Mouse (Mus musculus) stomach, embryonic 14.5 days (tissue): ENCODE measurements at regions not wholly inside any gene's neighbourhood (a gene's known extent, or its start where the extent isn't known, plus 50 kb on each side); places are given as distances from the start of the nearest gene placed in this dataset.
"Not testable (repeated sequence)": the region's sequence is repeated elsewhere in the genome, so short reads cannot be mapped to it uniquely, and the experiment has no call there.

Experiments used
- ATAC-seq: fragments of 200-750 bp; cut with Nextera tagmentation; 2 replicates; pipeline ENCODE4 v1.8.0; 2017; ENCODE audit warnings: low read depth, moderate TSS enrichment; ENCODE audit not compliant: insufficient number of reproducible peaks, insufficient read depth, low FRiP score
- H3K27ac ChIP-seq: fragments of 300-500 bp; sonication (generic); 2 replicates; pipeline ENCODE4 v1.5.1; 2014; ENCODE audit warnings: mild to moderate bottlenecking, low read length, moderate library complexity, mixed read lengths
- H3K27me3 ChIP-seq: fragments of 300-500 bp; sonication (generic); 2 replicates; pipeline ENCODE4 v1.6.1; 2014; ENCODE audit warnings: low read length, control low read depth, mixed read lengths; ENCODE audit not compliant: control insufficient read depth, insufficient read depth
- H3K36me3 ChIP-seq: fragments of 300-500 bp; sonication (generic); 2 replicates; pipeline ENCODE4 v1.6.1; 2014; ENCODE audit warnings: mild to moderate bottlenecking, control low read depth, low read length, moderate library complexity, mixed read lengths; ENCODE audit not compliant: control insufficient read depth, insufficient read depth
- H3K4me1 ChIP-seq: fragments of 300-500 bp; sonication (generic); 2 replicates; pipeline ENCODE4 v1.6.1; 2014; ENCODE audit warnings: low read length, control low read depth, mixed read lengths; ENCODE audit not compliant: control insufficient read depth, insufficient read depth
- H3K4me2 ChIP-seq: fragments of 300-500 bp; sonication (generic); replicated peaks from 2 replicates; pipeline ENCODE4 v1.6.1; 2014; ENCODE audit warnings: low read depth, low read length, control low read depth
- H3K4me3 ChIP-seq: fragments of 300-500 bp; sonication (generic); 2 replicates; pipeline ENCODE4 v1.5.1; 2014; ENCODE audit warnings: low read depth, low read length, control low read depth
- H3K9ac ChIP-seq: fragments of 300-500 bp; sonication (generic); replicated peaks from 2 replicates; pipeline ENCODE4 v1.6.1; 2014; ENCODE audit warnings: low read depth, mild to moderate bottlenecking, control low read depth, low read length, moderate library complexity, mixed read lengths
- H3K9me3 ChIP-seq: fragments of 300-500 bp; sonication (generic); 2 replicates; pipeline ENCODE4 v1.6.1; 2016; ENCODE audit warnings: low read depth, low read length, control low read depth; ENCODE audit not compliant: control insufficient read depth
- WGBS: fragments of 180-500 bp; shearing (Covaris S2); extraction: QIAGEN DNeasy Blood & Tissue Kit; methylation state at CpG from one replicate; pipeline ENCODE4 v1.1.7; 2014; 5-methylcytosine and 5-hydroxymethylcytosine counted together

DNA sequence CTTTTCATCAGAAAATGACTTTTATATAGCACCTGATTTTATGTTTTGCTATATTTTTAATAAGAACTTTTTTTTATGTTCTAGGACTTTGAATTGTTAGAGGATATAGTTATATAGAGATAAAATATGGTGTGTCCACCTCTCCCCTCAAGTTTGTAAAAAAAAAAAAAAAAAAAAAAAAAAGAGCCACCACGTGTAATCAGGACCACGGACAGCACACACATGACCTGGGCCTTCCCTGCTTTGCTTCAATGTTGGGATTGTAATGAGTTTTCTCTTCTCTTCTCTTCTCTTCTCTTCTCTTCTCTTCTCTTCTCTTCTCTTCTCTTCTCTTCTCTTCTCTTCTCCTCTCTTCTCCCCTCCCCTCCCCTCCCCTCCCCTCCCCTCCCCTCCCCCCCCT, 78.5 kb downstream of the 1700010I14Rik start:
- WGBS: 6% methylated on average over 2 of the region's 2 CpGs
- not testable (repeated sequence) for ATAC-seq, H3K36me3 ChIP-seq, H3K4me3 ChIP-seq, H3K27me3 ChIP-seq, H3K4me2 ChIP-seq, H3K9ac ChIP-seq, H3K4me1 ChIP-seq, H3K9me3 ChIP-seq, H3K27ac ChIP-seq

DNA sequence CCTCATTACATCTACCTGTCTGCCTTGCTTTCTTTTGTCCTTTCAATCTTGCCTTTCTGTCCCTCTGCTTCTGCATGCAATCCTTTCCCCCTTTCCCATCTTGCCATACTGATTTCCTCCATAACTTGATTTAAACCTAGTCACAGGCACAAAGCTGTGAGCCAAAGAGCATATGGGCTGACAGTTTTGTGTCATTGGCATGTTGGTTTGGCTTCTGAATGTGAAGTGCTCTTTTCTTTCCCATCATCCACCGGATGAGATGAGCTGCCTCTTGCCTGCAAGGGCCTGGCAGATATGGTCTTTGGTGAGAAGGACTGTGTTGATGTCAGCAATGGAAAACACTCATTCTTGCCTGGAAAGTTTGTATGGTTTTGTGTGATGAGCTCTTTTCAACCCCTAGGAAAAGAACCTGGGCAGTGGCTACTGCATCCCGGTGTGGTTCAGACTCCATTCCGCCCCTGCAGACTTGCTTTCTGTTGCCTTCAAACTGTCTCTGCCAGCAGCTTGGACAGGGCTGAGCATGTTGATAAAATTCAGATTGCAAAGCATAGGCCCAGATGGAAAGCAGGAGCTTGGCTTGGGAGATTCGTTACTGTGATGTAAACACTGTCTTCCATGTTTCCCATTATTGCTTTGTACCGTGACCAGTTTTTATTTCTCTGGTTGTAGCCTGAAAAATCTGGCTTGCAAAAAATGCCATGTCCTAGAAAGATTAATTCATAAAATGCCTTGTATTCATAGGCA, 80.9 kb downstream of the 1700010I14Rik start:
- Histone ChIP-seq H3K4me1 (no peaks in the 10 kb centered on the region), H3K9ac (no peak overlapping the region), H3K36me3 (no peaks in the 10 kb centered on the region), H3K4me2 (no peak overlapping the region), H3K27ac (no peak overlapping the region), H3K9me3 (no peaks in the 10 kb centered on the region), H3K4me3 (no peak overlapping the region), H3K27me3 (no peaks in the 10 kb centered on the region)
- 76% methylated on average over 5 of the region's 5 CpGs for WGBS
- ATAC-seq: no peak

DNA sequence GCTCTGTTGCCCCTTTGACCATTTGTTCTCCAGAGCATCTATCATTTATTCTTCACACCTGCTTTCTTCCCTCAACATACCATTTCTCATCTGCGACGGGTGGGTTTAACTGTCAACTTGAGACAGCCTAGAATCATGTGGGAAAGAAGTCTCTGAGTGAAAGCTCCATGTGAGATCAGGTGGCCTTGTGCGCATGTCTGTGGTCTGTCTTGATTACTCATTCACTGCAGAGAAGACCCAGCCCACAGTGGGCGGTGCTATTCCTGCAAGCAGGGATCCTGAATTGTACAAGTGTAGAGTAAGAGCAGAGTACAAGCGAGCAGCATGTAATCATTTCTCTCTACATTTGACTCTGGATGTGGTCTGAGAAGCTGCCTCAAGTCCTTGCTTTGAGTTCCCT, 95.5 kb downstream of the 1700010I14Rik start:
- H3K9ac ChIP-seq: no peak overlapping the region
- no peak for ATAC-seq
- no peaks in the 10 kb centered on the region; the same call in 1 of the 2 replicates for H3K9me3 ChIP-seq
- no peaks in the 10 kb centered on the region for H3K4me1 ChIP-seq
- no peak overlapping the region for H3K27ac ChIP-seq
- WGBS: 90% methylated on average over 5 of the region's 5 CpGs
- H3K27me3 ChIP-seq: no peaks in the 10 kb centered on the region
- no peaks in the 10 kb centered on the region for H3K36me3 ChIP-seq
- no peak overlapping the region for H3K4me2 ChIP-seq
- H3K4me3 ChIP-seq: no peak overlapping the region

DNA sequence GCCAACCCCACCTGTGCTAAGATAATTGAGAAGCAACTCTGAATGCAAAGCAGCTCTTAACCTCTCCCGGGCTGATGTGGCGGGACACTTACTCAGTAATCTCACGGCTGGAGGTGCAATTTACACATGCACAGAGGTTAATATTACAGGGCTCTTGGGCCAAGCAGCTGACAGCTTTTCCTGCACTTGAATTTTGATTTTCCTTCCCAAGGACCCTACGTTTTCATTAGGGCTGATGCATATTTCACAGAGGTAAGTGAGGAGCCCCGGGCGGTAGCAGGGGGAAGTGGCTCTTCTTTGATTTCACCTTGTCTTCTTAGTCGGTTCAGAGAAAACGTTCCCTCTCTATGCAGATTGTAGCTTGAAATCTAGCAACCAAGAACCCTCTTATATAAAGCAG, 139.7 kb downstream of the 1700010I14Rik start:
- no peak for ATAC-seq

DNA sequence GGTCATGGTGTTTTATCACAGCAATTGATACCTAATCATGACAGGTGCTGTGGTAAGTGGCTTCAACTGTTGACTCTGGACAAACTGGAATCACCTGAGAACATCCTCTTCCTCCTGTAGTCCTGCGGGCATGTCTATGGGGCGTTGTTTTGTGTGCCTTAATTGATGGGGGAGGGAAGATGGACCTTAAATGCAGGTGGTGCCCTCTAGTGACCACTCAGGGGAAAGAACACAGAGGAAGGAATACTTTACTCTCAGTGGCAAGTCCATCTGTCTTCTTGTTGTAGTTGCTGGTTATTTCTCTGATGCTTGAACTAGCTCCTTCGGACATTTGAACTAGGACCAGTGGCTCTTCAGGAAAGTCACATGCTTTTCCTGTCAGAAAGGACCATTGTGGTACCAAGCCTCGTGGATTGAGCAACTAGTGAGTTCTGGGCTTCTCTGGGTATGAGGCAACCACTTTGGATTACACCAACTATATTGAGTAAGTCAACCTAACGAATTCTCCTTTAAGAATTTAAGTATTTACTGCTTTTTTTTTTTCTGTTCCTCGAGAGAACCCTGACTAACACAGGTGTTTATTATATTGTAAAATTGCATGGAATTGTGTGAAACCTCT, 157.6 kb downstream of the 1700010I14Rik start:
- Histone ChIP-seq H3K27me3 (no peaks in the 10 kb centered on the region), H3K36me3 (no peaks in the 10 kb centered on the region), H3K27ac (no peak overlapping the region), H3K4me1 (no peaks in the 10 kb centered on the region), H3K9ac (no peak overlapping the region), H3K4me3 (no peak overlapping the region), H3K9me3 (no peaks in the 10 kb centered on the region), H3K4me2 (no peak overlapping the region)
- WGBS: 56% methylated on average over 6 of the region's 6 CpGs
- no peak for ATAC-seq

More for the DNA sequence above, 139.7 kb downstream of the 1700010I14Rik start:
- H3K4me3 ChIP-seq: no peak overlapping the region
- WGBS: 61% methylated on average over 8 of the region's 8 CpGs
- no peaks in the 10 kb centered on the region for H3K9me3 ChIP-seq
- H3K36me3 ChIP-seq: no peaks in the 10 kb centered on the region
- no peaks in the 10 kb centered on the region for H3K4me1 ChIP-seq
- H3K9ac ChIP-seq: no peak overlapping the region
- H3K27ac ChIP-seq: no peak overlapping the region
- H3K27me3 ChIP-seq: no peaks in the 10 kb centered on the region
- H3K4me2 ChIP-seq: no peak overlapping the region

DNA sequence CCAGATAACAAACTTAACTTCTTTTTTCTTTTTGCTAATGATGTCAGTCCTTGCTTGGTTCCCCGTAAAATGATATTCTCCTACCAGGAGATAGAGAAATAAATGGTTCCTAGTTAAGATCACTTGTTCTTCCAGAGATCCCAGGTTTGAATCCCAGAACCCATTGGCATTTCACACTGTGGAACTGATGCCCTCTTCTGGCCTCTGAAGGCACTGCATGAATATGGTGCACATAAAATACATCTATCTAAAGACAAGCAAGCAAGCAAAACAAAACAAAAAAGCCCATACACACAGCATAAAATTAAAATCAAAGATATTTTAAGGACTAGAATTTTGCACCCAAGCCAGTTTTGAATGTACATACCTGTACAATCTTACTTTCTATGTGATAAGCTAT, 162.5 kb downstream of the 1700010I14Rik start:
- no peak overlapping the region for H3K9ac ChIP-seq
- H3K4me1 ChIP-seq: no peaks in the 10 kb centered on the region
- H3K27me3 ChIP-seq: no peaks in the 10 kb centered on the region
- H3K27ac ChIP-seq: no peak overlapping the region
- WGBS: 97% methylated on average over 1 of the region's 1 CpGs
- H3K4me2 ChIP-seq: no peak overlapping the region
- ATAC-seq: no peak
- no peak overlapping the region for H3K4me3 ChIP-seq
- H3K9me3 ChIP-seq: no peaks in the 10 kb centered on the region
- H3K36me3 ChIP-seq: no peaks in the 10 kb centered on the region

DNA sequence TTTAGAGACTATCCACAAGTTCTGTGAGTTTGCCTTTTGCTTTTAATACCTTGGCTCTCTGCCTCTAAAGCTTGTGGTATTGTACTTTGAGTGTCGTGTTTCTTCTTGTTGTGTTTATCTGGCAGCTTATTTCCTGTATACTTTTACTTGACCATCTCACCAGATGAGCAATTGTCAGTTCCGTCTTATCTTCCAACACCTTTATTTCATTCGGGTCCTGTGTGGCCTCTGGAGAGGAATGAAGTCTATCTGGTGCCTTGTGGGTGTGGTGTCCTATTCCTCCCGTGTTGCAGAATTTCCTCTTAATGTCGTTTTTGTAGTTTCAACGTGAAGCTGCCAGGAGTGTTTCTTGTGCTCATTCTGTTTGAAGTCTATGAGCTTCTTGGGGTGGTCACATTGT, 174.0 kb downstream of the 1700010I14Rik start:
- Histone ChIP-seq H3K9ac (no peak overlapping the region), H3K4me3 (no peak overlapping the region), H3K36me3 (no peaks in the 10 kb centered on the region), H3K4me2 (no peak overlapping the region), H3K27me3 (no peaks in the 10 kb centered on the region), H3K4me1 (0 out of 2 replicates have a peak, but pooled peaks cover under 1% of the 10 kb centered on the region), H3K27ac (no peak overlapping the region), H3K9me3 (no peaks in the 10 kb centered on the region)
- 68% methylated on average over 6 of the region's 6 CpGs for WGBS
- ATAC-seq: no peak

DNA sequence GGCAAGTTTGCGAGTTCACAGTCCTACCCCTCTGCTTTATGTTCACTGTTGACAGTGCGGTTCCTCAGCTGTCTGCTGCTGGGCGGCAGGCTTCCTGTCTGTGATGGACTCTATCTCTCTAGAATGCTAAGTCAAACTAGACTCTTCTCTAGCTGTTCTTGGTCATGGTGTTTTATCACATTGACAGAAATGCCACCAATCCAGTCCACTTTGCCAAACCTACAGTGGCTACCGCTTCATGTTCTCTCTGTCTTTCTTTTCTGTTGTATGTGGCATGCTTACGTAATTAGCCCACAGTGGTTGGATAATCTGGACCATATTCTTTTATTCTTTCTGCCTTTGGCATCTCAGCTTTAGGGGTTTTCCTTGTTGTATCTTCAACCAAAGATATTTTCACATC, 174.5 kb downstream of the 1700010I14Rik start:
- no peak overlapping the region for H3K9ac ChIP-seq
- no peaks in the 10 kb centered on the region for H3K9me3 ChIP-seq
- H3K27me3 ChIP-seq: no peaks in the 10 kb centered on the region
- H3K4me1 ChIP-seq: 0 out of 2 replicates have a peak, but pooled peaks cover 5% of the 10 kb centered on the region
- no peak overlapping the region for H3K27ac ChIP-seq
- ATAC-seq: no peak
- 83% methylated on average over 5 of the region's 5 CpGs for WGBS
- no peak overlapping the region for H3K4me2 ChIP-seq
- H3K4me3 ChIP-seq: no peak overlapping the region
- no peaks in the 10 kb centered on the region for H3K36me3 ChIP-seq
